Mouse (Mus musculus): ENCODE measurements at regions not wholly inside any gene's neighbourhood (a gene's known extent, or its start where the extent isn't known, plus 50 kb on each side); places are given as distances from the start of the nearest gene placed in this dataset.

DNA sequence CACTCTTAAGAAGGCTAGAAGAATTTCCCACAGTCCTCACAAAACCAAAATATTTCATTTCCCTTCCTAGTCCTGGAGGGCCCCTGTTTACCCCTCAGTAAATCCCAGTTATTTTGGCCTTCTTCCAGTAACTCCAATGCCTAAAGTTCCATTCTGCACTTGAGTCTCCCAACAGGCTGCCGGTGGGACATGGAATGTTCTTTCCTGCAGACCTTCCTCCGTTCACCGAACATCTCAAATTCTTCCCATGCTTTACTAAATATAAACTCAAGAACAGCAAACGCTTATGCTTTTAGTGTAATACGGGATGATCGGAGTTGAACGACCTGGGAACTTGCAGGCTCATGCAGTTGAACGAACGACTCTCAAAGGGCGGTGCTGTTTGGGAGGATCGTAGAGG, 69.6 kb downstream of the Id4 start:
- TF ChIP-seq POLR2A (IDR thresholded peaks at IDR 0.05; ENCODE audit: low read depth, low read length) (no peak), CTCF (conservative IDR thresholded peaks at IDR 0.05; ENCODE audit: insufficient read depth, insufficient read length, low read depth, low read length) (no peak)
